Mouse (Mus musculus): ENCODE results near the gene Il17d. TPM values are rescaled to one million over a fixed set of nuclear protein-coding genes. Genes with fewer than 3 reads are reported as not detected.

Gene Il17d
- 1 to 10 TPM; 2.3 to 4.3 TPM for total RNA-seq (2021)
- long read RNA-seq, experiment 1, partial matches to known transcripts: 1 of 1 reads
- long read RNA-seq, experiment 1, other reads (novel, unspliced or antisense): 0 of 1 reads
- long read RNA-seq, experiment 2, partial matches to known transcripts: 0 of 1 reads
- long read RNA-seq, experiment 2, other reads (novel, unspliced or antisense): 0 of 1 reads

DNA sequence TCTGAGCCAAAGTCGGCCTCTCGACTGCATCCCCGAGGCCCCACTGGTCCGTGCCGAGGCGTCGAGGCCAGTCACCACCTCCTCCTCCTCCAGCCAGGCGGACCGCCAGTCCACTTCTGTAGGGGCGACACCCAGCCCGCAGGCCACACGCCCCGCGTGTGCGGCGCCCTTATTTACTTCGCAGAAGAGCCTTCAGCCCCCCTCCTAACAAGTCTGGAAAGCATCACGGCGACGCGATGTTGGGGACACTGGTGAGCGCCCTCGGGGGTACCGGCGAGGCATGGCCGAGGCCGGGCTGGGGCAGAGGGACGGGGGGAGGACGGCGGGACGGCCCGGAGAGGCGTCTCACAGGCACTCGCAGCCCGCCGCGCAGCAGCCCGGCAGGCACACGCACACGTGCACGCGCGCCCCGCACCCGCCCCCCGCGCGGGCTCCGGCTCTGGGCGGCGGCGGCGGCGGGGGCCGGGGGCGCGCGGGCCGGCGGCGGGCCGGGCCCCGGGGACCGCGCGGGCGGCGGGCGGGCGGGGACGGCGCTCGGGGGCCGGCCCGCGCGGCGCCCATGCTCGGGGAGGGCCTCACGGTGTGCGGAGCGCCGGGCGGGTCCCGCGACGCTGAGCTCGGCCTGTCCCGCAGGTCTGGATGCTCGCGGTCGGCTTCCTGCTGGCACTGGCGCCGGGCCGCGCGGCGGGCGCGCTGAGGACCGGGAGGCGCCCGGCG lies at the start of gene Il17d:
Gene Il17d (plus strand): TSS at position 107 of the 717 bp plus-strand sequence.
- DNase-seq: peak; percentile 52 to 53

DNA sequence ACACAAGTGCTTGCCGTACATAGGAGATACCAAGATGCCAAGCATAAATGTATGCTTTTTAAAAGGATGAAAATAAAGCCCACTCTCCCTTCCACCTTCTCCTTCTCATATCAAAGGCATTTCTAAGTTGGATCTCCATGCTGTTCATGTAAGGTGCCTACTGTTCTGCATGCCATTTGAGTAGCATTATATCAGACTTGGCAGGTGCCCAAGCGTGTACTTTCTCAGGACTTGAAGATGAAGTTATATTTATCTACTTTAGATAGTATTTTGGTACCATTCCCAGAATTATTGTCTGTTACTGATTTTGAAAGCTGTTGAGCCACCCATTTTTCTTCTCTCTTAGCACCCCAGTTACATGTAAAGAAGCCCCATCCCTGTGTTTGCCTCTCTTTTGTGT lies 49.5 kb upstream of the Il17d start:
- peak; percentile 15 to 20 for DNase-seq

DNA sequence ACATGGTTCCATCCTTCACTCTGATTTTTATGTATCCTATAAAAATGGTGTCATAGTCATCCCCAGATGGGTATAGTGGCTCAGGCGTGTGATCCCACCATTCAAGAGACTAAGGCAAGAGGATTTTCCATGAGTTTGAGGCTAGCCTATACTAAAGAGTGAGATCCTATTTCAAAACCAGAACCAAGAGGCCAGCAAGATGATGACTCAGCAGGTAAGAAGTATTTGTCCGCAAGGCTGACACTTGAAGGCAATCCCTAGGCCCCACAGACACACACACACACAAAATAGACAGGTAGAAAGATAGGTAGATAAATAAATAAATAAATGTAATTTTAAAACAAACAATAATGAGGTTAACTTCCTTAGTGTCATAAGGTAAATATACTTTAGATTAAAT lies 42.3 kb upstream of the Il17d start:
- no peak for DNase-seq

DNA sequence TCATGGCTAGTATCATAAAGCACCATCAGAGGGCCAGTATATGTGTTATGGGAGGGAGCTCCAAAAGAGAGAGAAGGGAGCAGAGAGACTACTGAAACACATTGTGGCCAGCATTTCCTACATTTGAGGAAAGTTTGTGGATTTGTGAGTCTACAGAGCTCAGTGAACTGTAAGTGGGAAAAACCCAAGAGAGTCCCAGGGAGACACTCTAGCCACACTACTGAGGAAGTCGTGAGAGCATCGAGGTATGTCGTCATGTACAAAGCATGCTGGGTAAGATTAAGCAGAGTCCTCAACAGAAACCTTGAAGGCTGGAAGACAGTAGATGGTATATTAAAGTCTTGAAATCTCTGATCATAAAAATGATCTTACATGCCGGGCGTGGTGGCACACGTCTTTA lies 40.4 kb upstream of the Il17d start:
- DNase-seq: no peak

DNA sequence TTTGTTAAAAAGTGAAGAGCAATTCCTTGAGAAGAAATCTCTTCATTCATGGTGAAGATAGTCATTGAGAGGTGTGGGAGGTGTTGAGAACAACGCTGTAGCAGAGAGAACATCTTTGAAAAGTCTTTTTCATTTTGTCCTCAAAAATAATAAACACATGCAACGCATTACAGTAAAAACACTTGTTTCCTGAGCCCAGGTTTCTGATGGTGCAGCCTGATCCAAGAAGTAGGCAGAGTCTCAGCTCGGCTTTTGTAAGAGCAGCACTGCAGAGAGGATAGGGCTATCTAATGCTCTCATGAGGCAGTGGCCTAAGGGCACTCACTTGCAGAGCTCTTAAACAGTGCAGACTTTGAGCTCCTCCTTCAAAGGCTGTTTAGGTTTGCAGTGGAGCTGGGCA lies 34.9 kb upstream of the Il17d start:
- DNase-seq: no peak

DNA sequence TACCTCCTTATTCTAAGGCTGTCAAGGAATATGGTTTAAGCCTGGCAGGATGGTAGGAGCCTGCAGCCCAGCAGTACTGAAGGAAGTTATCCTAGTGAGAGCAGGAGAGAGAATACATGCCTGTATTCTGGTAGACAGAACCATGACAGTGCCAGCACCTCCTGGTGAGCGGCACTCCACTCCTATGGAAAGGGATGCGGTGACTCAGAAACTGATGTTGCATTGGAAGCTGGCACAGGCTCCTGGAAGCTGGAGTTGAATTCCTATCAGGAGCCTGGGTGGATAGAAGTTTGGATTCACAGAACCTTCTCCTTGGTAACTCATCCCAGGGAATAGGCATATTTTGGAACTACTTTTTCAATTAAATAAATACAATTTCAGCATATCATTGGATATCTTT lies 30.7 kb upstream of the Il17d start:
- no peak for DNase-seq

DNA sequence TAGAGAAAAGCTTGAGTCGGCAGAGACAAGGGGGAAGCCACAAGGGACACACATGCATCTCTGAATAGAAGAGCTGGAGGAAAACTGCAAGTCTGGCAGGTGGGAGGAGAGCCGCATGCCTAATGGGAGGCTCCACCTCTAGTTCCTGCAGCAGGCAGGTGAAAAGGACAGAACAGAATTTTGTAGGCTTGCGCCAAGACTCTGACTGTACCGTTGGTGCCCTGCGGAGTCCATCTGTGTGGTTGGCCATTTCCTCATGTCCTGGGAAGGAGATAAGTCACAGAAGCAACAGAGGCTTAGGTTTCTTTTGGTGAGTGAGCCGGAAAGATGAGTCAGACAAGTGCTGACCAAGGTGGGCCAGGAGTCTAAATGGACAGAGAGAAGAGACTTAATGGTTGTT lies 20.8 kb upstream of the Il17d start:
- DNase-seq: no peak

DNA sequence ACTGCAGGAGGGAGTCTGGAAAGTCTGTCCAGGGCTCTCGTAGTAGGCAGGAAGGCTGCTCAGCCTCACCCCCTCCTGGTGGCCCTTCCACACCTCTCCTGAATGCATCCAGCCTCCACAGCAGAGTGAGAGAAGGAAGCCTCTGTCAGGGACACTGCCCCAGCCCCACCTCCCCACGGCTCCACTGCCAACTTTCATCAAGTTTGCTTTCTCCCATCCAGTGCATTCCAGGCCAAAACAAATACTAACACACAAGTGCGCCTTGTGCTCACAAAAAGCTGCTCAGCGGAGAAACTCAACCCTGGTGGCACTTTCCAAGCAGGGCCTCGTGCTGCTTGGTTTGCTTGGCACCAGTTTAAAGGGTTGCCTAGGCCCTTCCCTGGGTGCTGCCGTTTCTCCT lies 15.0 kb upstream of the Il17d start:
- DNase-seq: no peak

DNA sequence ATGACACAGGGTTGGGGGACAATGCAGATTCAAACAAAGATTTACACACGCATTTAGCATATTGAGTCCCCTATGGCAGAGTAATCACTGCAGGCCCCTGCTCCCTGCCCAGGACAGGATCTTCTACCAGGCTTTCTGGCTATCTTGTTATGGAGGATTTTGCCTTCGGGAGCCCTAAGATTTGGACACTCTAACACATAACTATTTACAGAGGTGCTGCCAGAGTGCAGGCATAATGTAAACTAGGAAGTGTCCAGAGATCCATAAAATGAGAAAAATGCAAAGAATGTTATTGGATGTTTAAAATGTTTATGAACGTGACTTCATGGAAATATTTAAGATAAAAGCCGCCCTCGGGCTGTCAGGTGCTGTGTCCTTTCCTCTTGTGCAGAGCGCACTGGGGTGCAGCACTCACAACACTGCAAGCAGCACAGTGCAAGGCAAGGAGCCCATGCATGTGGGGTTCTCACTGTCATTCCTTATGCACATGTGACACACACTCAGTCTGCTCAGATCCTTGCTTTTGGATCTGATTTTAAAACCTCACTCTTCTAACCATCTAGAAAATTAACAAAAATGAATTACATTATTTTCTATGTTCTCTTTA lies 9.3 kb upstream of the Il17d start:
- no peak for DNase-seq

DNA sequence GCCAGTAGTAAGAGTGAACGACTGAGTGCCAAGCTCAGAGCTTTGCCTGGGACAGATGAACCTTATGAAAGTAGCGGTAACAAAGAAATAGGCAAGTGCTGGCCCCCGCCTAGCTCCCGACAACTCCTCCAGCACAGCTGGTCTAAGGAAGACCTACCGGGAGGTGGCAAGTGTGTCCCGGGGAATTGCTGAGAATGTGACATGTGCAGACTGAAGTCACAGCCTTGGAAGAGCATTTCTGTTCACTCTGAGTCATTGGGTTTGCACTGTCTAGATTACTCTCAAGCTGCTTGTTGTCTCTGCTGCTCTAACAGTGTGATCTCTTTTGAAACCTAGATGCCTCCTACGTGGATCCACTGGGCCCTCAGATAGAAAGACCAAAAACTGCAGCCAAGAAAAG lies 7.6 kb upstream of the Il17d start:
- DNase-seq: no peak

DNA sequence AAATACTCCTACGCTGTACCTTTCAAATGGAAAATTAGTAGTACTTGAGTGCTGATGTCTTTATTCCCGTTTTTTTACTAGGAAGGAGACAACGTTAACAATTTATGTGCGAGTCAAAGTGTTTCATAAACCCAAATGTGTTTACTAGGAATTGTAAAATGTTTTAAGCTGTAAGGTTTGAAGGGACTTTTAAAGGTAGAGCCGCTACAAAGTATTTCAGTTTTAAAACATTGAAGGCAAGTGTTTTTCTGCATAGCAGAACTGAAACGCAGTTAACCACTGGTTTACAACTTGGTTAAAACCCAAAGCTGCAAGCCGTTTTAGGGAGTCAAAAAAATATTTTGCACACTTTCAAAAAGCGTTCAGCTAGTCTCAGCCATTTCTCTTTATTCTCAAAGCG lies 815 bp upstream of the Il17d start:
- no peak for DNase-seq

DNA sequence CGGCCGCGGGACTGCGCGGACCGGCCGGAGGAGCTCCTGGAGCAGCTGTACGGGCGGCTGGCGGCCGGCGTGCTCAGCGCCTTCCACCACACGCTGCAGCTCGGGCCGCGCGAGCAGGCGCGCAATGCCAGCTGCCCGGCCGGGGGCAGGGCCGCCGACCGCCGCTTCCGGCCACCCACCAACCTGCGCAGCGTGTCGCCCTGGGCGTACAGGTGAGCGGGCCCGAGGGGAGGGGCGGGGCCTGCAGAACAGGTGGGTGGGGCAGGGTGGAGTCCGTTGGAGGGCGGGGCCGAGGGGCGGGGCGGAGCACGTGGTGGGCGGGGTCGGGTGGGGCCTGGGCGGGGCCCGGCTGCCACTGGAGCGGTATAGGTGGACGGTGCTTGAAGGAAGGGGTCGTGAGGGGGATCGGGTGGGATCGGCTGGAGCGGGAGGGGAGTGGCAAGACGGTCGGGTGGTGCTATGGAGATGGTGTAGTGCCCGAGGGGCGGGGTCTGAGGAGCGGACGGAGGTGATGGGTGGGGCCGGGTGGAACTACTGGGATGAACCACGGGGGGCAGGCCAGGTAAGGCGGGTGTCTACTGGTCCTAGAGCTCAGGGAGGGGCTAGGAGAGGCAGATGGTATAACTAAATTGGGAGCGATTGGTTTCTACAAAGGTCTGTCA lies 942 bp downstream of the Il17d start:
- DNase-seq: peak; percentile 37 to 58

DNA sequence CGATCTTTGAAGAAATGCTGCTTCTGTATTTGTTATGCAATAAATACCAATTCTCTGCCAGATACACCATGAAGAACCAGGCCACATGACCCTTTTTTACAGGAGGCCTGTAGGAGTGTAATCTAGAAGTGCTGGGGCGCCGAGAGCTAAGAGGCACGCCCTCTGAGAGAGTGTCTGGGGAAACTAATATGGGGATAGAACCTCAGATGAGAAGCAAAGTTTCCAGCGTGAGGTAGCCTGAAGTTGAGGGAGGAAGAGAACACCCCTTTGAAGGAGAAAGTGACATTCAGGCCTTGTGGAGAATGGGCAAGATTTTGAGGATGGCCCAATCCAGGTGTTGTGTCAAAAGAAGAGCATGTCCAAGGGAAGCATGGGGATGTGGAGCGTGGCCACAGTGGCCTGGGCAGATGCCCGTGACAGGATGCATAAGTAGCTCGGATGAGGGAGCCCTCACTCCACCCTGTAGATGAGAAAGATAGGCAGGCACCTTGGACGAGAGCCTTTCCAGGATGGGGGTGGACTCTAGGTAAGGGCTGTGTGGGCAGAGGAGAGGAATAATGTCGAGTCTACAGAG lies 1.6 kb downstream of the Il17d start:
- peak in 1 of 2 experiments; percentile 26 for DNase-seq

DNA sequence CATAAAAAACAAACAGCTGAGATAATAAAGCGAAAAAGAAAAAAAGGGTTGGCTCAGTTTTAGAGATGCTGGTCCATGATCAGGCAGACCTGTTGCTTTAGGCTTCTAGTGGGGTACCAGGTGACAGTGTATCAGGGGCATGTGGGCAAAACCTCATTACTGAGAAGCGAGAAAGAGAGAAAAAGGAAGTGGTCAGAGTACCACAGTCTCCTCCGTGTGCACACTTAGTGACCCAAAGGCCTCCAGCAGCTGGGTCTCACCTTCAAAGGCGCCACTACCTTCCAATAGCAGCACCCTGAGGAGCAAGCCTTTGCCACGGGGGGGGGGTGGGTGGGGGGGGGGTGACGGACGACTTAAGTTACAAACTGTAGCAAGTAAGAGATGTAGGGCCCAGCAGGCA lies 2.5 kb downstream of the Il17d start:
- no peak for DNase-seq

DNA sequence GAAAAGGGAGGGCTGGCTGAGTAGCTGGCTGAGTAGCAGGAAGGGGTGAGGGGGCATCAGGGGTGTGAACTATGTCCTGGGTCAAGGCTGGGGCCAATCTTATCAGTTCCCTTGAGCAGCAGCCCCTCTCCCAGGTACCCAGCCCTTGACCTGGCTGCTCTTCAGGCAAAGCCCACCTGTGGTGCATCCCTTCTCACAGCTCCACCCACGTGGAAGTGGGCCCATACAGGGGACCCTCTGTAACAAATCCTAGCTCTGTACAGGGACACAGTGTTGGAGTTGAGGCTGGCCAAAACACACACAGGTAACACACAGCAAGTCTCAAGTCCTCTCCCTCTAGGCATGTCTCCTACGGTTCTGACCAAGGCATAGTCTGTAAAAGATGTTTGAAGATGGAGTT lies 3.0 kb downstream of the Il17d start:
- DNase-seq: no peak

DNA sequence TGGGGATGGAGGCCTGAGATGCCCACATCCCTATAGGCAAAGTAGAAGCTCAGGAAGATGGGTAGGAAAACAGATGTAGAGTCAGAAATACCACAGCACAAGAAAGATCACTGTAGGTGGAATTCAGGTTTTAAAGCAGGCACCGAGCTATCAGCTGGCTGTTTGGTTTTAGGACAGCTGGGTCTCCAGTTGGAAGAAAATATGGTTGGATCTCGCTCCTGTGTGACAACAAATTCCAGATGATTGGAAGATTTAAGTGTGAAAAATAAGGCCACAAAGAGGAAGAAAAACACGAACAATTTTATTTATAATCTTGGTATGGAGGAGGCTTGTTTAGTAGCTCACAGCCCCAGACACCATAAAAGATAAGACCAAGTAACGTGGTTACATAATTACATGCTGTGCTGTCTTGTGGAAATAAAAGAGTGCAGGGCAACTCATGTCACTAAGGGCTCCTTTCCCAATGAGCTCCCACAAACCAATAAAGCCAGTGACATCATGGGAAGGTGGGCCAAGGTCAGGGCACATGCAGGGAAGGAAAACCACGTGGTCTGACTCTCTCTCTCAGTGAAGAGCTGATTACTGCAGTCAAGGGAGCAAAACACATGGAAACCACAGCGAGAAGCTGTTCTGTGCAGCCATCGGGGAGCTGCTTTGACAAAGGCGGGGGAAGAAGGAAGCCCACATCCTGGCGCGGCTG lies 4.7 kb downstream of the Il17d start:
- peak; percentile 72 to 75 for DNase-seq

DNA sequence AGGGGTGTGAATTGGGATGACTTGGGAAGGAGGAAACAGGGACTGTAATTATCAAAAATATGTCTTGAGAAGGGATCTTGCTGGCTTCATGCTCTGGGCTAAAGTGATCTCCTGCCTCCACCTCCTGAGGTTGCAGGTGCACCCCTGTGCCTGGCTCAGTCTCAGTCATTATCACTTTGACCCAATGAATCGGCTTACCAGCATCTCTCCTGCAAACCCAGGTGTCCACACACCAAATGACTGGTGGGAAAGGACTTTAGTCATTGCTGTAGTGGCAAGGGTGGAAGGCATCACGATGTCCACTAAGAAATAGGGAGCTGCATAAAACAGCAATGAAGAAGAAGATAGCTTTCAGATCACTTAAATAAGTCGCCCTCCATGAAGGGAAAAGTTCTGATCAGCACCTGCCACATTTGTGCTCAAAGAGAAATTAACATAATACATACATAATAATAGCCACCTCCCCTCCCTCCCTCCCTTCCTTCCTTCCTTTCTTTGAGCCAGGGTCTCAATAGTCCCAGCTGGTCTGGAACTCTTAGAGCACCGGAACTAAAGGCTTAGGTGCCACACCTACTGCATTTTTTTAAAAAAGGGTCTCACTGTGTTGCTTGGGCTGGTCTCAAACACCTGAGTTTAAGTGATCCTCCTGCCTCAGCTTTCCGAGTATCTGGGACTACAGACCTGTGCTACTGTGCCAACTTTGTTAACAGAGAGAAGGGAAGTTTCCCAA lies 5.4 kb downstream of the Il17d start:
- no peak for DNase-seq

DNA sequence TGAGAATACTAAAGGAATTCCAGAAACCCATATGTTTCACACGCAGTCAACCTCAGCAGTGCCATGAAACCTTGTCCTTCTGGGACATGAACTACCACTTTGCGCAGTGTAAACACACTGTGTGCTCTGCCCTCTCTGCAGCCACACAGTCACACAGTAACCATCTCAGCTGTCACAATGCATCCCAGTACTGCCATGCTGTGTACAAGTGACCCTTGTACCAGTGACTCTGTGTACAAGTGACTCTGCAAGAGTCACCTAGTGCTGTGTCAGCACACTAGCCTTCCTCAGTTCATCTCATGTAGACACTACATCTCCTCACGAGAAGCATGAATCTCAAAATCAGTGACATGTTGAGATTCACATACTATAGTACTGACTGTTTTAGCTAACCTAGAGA lies 8.0 kb downstream of the Il17d start:
- DNase-seq: no peak

DNA sequence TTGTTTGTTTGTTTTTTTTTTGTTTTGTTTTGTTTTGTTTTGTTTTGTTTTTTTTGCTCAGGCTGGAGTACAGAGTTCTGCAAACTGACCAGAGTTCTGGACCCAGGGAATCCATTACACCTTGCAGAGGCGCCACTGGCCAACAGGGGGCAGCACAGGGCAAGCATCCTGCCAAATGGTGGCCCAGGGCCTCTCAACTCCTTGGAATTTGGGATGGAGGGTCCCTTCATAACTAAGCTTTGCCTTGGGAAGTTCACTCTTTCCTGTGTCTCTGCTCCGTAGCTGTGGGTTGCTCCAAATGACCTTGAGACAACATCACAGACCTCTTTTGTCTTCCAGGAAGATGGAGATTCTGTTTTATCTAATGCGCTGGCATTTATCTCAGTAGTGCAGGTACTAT lies 8.6 kb downstream of the Il17d start:
- DNase-seq: peak; percentile 42 to 79

DNA sequence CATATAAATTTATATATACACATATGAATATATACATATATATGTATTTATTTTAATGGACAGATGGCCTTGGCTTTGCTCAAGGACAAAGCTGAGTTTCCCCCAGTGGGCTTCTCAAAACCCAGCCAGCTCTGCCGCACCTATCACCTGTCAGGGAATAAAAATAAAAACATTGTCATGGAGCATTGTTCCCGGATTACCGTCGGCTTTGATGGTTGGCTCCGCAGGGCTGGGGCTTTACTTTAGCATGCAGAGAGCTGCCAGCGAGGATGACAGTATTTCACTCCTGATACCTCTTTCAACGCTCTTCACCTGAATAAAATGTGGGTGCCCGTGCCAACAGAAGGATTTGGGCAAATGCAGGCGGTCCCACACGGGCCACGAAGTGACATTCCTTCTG lies 9.3 kb downstream of the Il17d start:
- no peak for DNase-seq

DNA sequence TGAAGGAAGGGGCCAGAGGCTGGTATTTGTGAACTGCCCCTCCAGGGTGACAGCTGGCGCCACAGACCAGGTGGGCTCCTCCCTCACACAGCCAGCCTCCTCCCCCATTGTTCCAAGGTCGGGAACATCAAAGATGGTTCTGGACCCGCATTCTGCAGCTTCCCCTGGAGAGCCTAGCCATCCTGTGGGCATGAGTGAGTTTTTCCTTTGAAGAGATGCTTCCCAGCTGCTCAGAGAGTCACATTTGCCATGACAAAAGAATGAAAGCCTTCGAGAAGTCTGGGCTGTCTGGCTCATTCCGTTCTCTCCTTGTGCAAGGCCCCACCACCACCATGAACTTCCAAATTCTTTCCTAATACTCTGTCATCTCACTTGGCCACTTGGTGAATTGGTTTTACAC lies 9.8 kb downstream of the Il17d start:
- DNase-seq: peak; percentile 16 to 27

DNA sequence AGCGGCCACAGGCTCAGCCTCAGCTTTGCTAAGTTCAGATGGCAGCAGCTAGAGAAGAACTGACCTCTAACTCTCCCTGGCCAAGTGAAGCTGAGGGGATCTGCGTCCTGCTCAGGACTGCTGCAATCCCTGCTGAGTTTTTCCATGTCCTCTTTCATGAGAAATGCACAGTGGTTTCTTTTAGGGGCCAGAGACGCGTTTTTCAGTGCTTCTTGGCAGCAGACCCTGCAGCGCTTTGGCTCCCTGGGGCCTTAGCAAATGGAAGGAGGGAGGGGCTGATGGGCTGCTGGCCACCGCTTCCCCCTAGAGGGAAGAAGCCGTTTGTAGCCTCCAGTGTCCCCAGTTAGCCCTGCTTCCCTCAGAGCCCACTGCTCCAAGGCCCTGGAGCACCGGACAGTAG lies 10.4 kb downstream of the Il17d start:
- DNase-seq: peak; percentile 75 to 82
